Mouse (Mus musculus): ENCODE results near the gene Abi1.
"Not testable (repeated sequence)": the region's sequence is repeated elsewhere in the genome, so short reads cannot be mapped to it uniquely, and the experiment has no call there.

Gene Abi1

GRCm38 (mm10) chr2:22955914-22956313 lies 84.1 kb downstream of the Abi1 start:
- no peak for DNase-seq

- no peak for DNase-seq
Measured at GRCm38 (mm10) chr2:22954278-22954677, 85.8 kb downstream of the Abi1 start.

- no peak for DNase-seq
Measured at GRCm38 (mm10) chr2:22949956-22950355, 90.1 kb downstream of the Abi1 start.

- DNase-seq: no peak
Measured at GRCm38 (mm10) chr2:22933556-22933955, 106.5 kb downstream of the Abi1 start.

GRCm38 (mm10) chr2:22928259-22928658 lies 111.8 kb downstream of the Abi1 start:
- no peak for DNase-seq

GRCm38 (mm10) chr2:22925911-22926310 lies 114.1 kb downstream of the Abi1 start:
- DNase-seq: not testable (repeated sequence)

- DNase-seq: no peak
Measured at GRCm38 (mm10) chr2:22918651-22919050, 121.4 kb downstream of the Abi1 start.

GRCm38 (mm10) chr2:22914421-22914820 lies 125.6 kb downstream of the Abi1 start:
- no peak for DNase-seq

GRCm38 (mm10) chr2:22903947-22904346 lies 136.1 kb downstream of the Abi1 start:
- DNase-seq: no peak

- DNase-seq: peak; percentile 95
Measured at GRCm38 (mm10) chr2:22895282-22896273, 144.5 kb downstream of the Abi1 start, which contains the start of gene Pdss1. Gene Pdss1 (plus strand): TSS chr2:22895522.

- no peak for DNase-seq
Measured at GRCm38 (mm10) chr2:22894932-22895281, 145.1 kb downstream of the Abi1 start.

All from cerebellum, postnatal 25 days (tissue).